Mouse (Mus musculus) G1E-ER4 (cell line): ENCODE results near the gene Il1rn. TPM values are rescaled to one million over a fixed set of nuclear protein-coding genes. Genes with fewer than 3 reads are reported as not detected.

ENCODE experiments used
- GATA1 ChIP-seq: IDR thresholded peaks from one replicate; pipeline ENCODE4 v1.8.0; 2012; ENCODE audit warnings: low read length, inconsistent platforms
- polyA plus RNA-seq: library from polyadenylated mRNA; stranded (reverse); fragments of >175 nt; gene quantifications from 2 replicates; pipeline ENCODE4 v1.2.3, GENCODE M21; 2012

Il1rn gene
- polyA plus RNA-seq, 1 experiment = not detected

- no peak for TF ChIP-seq GATA1
These were observed 60.5 kb downstream of the Il1rn start for GRCm38 (mm10) chr2:24397115-24397514.

GRCm38 (mm10) chr2:24400711-24401110 is 64.1 kb downstream of the Il1rn start:
- TF ChIP-seq GATA1 = no peak

Other genes with a start within 250 kb of the Il1rn start
- not detected in 2 replicates for gene Tbpl2, start 240.3 kb upstream of the Il1rn start, polyA plus RNA-seq
- gene Il1f8, start 183.7 kb upstream of the Il1rn start, polyA plus RNA-seq = not detected in 2 replicates
- gene Il1f9, start 150.4 kb upstream of the Il1rn start, polyA plus RNA-seq = not detected in 2 replicates
- gene Il1f6, start 121.4 kb upstream of the Il1rn start, polyA plus RNA-seq = not detected in 2 replicates
- not detected in 2 replicates for gene Il1f5, start 59.9 kb upstream of the Il1rn start, polyA plus RNA-seq
- gene Il1f10, start 45.7 kb upstream of the Il1rn start, polyA plus RNA-seq = not detected in 2 replicates
- gene Psd4, start 30.7 kb downstream of the Il1rn start, polyA plus RNA-seq = 0.10 and 0.14 TPM in 2 replicates
- not detected in 2 replicates for gene Pax8, start 138.7 kb downstream of the Il1rn start, polyA plus RNA-seq